Mouse (Mus musculus) frontal cortex, postnatal 25 days (tissue): Measurements from ENCODE around the gene Lef1.

Source experiments
- DNase-seq, 2 experiments: peaks; one replicate each; pipeline ENCODE4 v3.0.0; 2022; ENCODE audit warnings: low spot score in 2 of 2

Lef1 gene

GRCm38 (mm10) chr3:131107301-131108093, 2.8 kb upstream of the Lef1 start:
- DNase-seq, result no peak

- no peak for DNase-seq
Measured at GRCm38 (mm10) chr3:131108094-131108653, 2.1 kb upstream of the Lef1 start.

- DNase-seq, result no peak
Measured at GRCm38 (mm10) chr3:131109066-131109685, 1.1 kb upstream of the Lef1 start.

- no peak for DNase-seq
Measured at GRCm38 (mm10) chr3:131109686-131110070, 593 bp upstream of the Lef1 start.

GRCm38 (mm10) chr3:131111151-131111850, 1.0 kb downstream of the Lef1 start:
- DNase-seq, result no peak

GRCm38 (mm10) chr3:131111851-131112572, 1.7 kb downstream of the Lef1 start:
- no peak for DNase-seq

- DNase-seq, result no peak
Measured at GRCm38 (mm10) chr3:131112573-131112955, 2.3 kb downstream of the Lef1 start.

GRCm38 (mm10) chr3:131113029-131113428, 2.8 kb downstream of the Lef1 start:
- no peak for DNase-seq

- DNase-seq, result no peak
Measured at GRCm38 (mm10) chr3:131116116-131116515, 5.8 kb downstream of the Lef1 start.

- DNase-seq, result no peak
Measured at GRCm38 (mm10) chr3:131117352-131117751, 7.1 kb downstream of the Lef1 start.

GRCm38 (mm10) chr3:131117883-131118282, 7.6 kb downstream of the Lef1 start:
- no peak for DNase-seq

GRCm38 (mm10) chr3:131119435-131119834, 9.2 kb downstream of the Lef1 start:
- DNase-seq, result no peak

GRCm38 (mm10) chr3:131123501-131123900, 13.2 kb downstream of the Lef1 start:
- no peak for DNase-seq

GRCm38 (mm10) chr3:131125873-131126272, 15.6 kb downstream of the Lef1 start:
- no peak for DNase-seq

GRCm38 (mm10) chr3:131126438-131126837, 16.2 kb downstream of the Lef1 start:
- no peak for DNase-seq

- no peak for DNase-seq
Measured at GRCm38 (mm10) chr3:131134003-131134402, 23.7 kb downstream of the Lef1 start.

GRCm38 (mm10) chr3:131135434-131135833, 25.2 kb downstream of the Lef1 start:
- no peak for DNase-seq

GRCm38 (mm10) chr3:131136455-131136854, 26.2 kb downstream of the Lef1 start:
- no peak for DNase-seq

- DNase-seq, result no peak
Measured at GRCm38 (mm10) chr3:131137119-131137781, 27.0 kb downstream of the Lef1 start.

GRCm38 (mm10) chr3:131138224-131138623, 28.0 kb downstream of the Lef1 start:
- no peak for DNase-seq

GRCm38 (mm10) chr3:131138797-131139196, 28.5 kb downstream of the Lef1 start:
- no peak for DNase-seq
